Mouse (Mus musculus) liver, adult 2 months (tissue): ENCODE results near the gene Micu2. TPM values are rescaled to one million over a fixed set of nuclear protein-coding genes. Genes with fewer than 3 reads are reported as not detected.
A peak's percentile ranks its signal among the peaks of the same experiment; 100 is the strongest.

ENCODE experiments used
- DNase-seq: peaks from one replicate; pipeline ENCODE4 v3.0.0-alpha.2; 2011; ENCODE audit warnings: low read depth, low spot score; ENCODE audit errors: extremely low read depth
- H3K27ac ChIP-seq: fragments of 200-500 bp; replicated peaks from 2 replicates; pipeline ENCODE4 v1.5.1; 2012; ENCODE audit warnings: low read depth, mild to moderate bottlenecking, control low read depth, inconsistent platforms, low read length; ENCODE audit not compliant: insufficient read depth
- H3K27me3 ChIP-seq: fragments of 200-500 bp; 2 replicates; pipeline ENCODE4 v1.6.1; 2012; ENCODE audit warnings: mild to moderate bottlenecking, moderate library complexity, low read length, inconsistent platforms; ENCODE audit not compliant: control insufficient read depth, insufficient read depth
- H3K36me3 ChIP-seq: fragments of 200-500 bp; 2 replicates; pipeline ENCODE4 v1.6.1; 2012; ENCODE audit warnings: low read length, inconsistent platforms; ENCODE audit not compliant: control insufficient read depth, insufficient read depth
- H3K4me1 ChIP-seq: fragments of 200-500 bp; 2 replicates; pipeline ENCODE4 v1.6.1; 2011; ENCODE audit warnings: low read length; ENCODE audit not compliant: control insufficient read depth, insufficient read depth
- H3K4me3 ChIP-seq: fragments of 200-500 bp; 2 replicates; pipeline ENCODE4 v1.5.1; 2011; ENCODE audit warnings: low read depth, mild to moderate bottlenecking, control low read depth, low read length, moderate library complexity; ENCODE audit not compliant: insufficient read depth
- H3K79me2 ChIP-seq: fragments of 200-500 bp; 2 replicates; pipeline ENCODE4 v1.6.1; 2012; ENCODE audit warnings: inconsistent platforms, mild to moderate bottlenecking, low read length, moderate library complexity; ENCODE audit not compliant: control insufficient read depth, insufficient read depth
- H3K9ac ChIP-seq: fragments of 200-500 bp; 2 replicates; pipeline ENCODE4 v1.6.1; 2012; ENCODE audit warnings: low read depth, mild to moderate bottlenecking, control low read depth, inconsistent platforms, low read length
- CTCF ChIP-seq: fragments of 200-500 bp; IDR thresholded peaks from 2 replicates; pipeline ENCODE4 v1.5.1; 2011; ENCODE audit warnings: low read depth, low read length, control low read depth
- POLR2A ChIP-seq: fragments of 200-500 bp; IDR thresholded peaks from 2 replicates; pipeline ENCODE4 v1.6.1; 2011; ENCODE audit warnings: low read length, control low read depth; ENCODE audit not compliant: insufficient read depth; ENCODE audit errors: extremely low read depth
- WGBS: fragments of 180-500 bp; shearing (Covaris S2); methylation state at CpG from one replicate; pipeline ENCODE4 v1.1.7; 2018; 5-methylcytosine and 5-hydroxymethylcytosine counted together
- polyA plus RNA-seq: library from polyadenylated mRNA; depleted of rRNA; stranded (reverse); fragments of >200 nt; gene quantifications from 2 replicates; pipeline ENCODE4 v1.2.3, GENCODE M21; 2012
- total RNA-seq: library from RNA; depleted of rRNA; stranded (reverse); fragments of >200 nt; gene quantifications from 2 replicates; pipeline ENCODE4 v1.2.3, GENCODE M21; 2014

The Micu2 gene
- total and polyA plus RNA-seq, 2 experiments: 11.0 to 43.6 TPM

- Histone ChIP-seq H3K4me1 (peaks cover 5% of the 10 kb centered on the region; the same call in 1 of the 2 replicates), H3K9ac (no peak overlapping the region), H3K27ac (no peak overlapping the region), H3K27me3 (no peaks in the 10 kb centered on the region), H3K4me3 (no peak overlapping the region), H3K36me3 (no peaks in the 10 kb centered on the region), H3K79me2 (peaks cover 5% of the 10 kb centered on the region; the same call in 1 of the 2 replicates)
- DNase-seq: no peak
- 80% methylated on average over 2 of the region's 2 CpGs for WGBS
- no peak for TF ChIP-seq POLR2A
- no peak for TF ChIP-seq CTCF
Observed at GRCm38 (mm10) chr14:57985780-57986179, 13.3 kb downstream of the Micu2 start.

GRCm38 (mm10) chr14:57982450-57982849 is 16.6 kb downstream of the Micu2 start:
- Histone ChIP-seq H3K27me3 (no peaks in the 10 kb centered on the region), H3K4me1 (peaks cover 2% of the 10 kb centered on the region; the same call in 1 of the 2 replicates), H3K27ac (no peak overlapping the region), H3K9ac (no peak overlapping the region), H3K79me2 (peaks cover 3% of the 10 kb centered on the region; the same call in 1 of the 2 replicates), H3K4me3 (no peak overlapping the region), H3K36me3 (no peaks in the 10 kb centered on the region)
- TF ChIP-seq CTCF: no peak
- no peak for DNase-seq
- 84% methylated on average over 7 of the region's 7 CpGs for WGBS

GRCm38 (mm10) chr14:57981720-57982418 is 17.2 kb downstream of the Micu2 start:
- no peak overlapping the region for H3K4me3 ChIP-seq
- no peak for DNase-seq
- H3K27me3 ChIP-seq: no peaks in the 10 kb centered on the region
- no peaks in the 10 kb centered on the region for H3K36me3 ChIP-seq
- H3K27ac ChIP-seq: no peak overlapping the region
- H3K9ac ChIP-seq: no peak overlapping the region
- TF ChIP-seq POLR2A (no peak), CTCF (no peak)
- H3K4me1 ChIP-seq: peaks cover 2% of the 10 kb centered on the region; the same call in 1 of the 2 replicates
- H3K79me2 ChIP-seq: peaks cover 3% of the 10 kb centered on the region; the same call in 1 of the 2 replicates
- WGBS: 85% methylated on average over 14 of the region's 14 CpGs

- WGBS: 38% methylated on average over 8 of the region's 8 CpGs
- peaks cover 3% of the 10 kb centered on the region; the same call in 1 of the 2 replicates for H3K79me2 ChIP-seq
- TF ChIP-seq POLR2A (no peak), CTCF (no peak)
Observed at GRCm38 (mm10) chr14:57980776-57981175, 18.3 kb downstream of the Micu2 start.

GRCm38 (mm10) chr14:57980179-57980578 is 18.9 kb downstream of the Micu2 start:
- no peaks in the 10 kb centered on the region for H3K27me3 ChIP-seq
- WGBS: 67% methylated on average over 3 of the region's 3 CpGs
- H3K9ac ChIP-seq: no peak overlapping the region

More at GRCm38 (mm10) chr14:57980776-57981175, 18.3 kb downstream of the Micu2 start:
- peak; percentile 55 for DNase-seq
- peaks cover 2% of the 10 kb centered on the region; the same call in 1 of the 2 replicates for H3K4me1 ChIP-seq
- H3K27ac ChIP-seq: no peak overlapping the region
- H3K9ac ChIP-seq: no peak overlapping the region
- H3K4me3 ChIP-seq: no peak overlapping the region
- H3K27me3 ChIP-seq: no peaks in the 10 kb centered on the region
- H3K36me3 ChIP-seq: no peaks in the 10 kb centered on the region

GRCm38 (mm10) chr14:57978144-57978543 is 20.9 kb downstream of the Micu2 start:
- Histone ChIP-seq H3K27me3 (no peaks in the 10 kb centered on the region), H3K27ac (no peak overlapping the region), H3K4me3 (no peak overlapping the region), H3K36me3 (no peaks in the 10 kb centered on the region), H3K9ac (no peak overlapping the region), H3K4me1 (peaks cover 2% of the 10 kb centered on the region; the same call in 1 of the 2 replicates), H3K79me2 (peaks cover 3% of the 10 kb centered on the region; the same call in 1 of the 2 replicates)
- WGBS: 78% methylated on average over 5 of the region's 5 CpGs
- no peak for TF ChIP-seq POLR2A
- no peak for DNase-seq

More at GRCm38 (mm10) chr14:57980179-57980578, 18.9 kb downstream of the Micu2 start:
- Histone ChIP-seq H3K27ac (no peak overlapping the region), H3K36me3 (no peaks in the 10 kb centered on the region), H3K79me2 (peaks cover 3% of the 10 kb centered on the region; the same call in 1 of the 2 replicates), H3K4me3 (no peak overlapping the region), H3K4me1 (peaks cover 2% of the 10 kb centered on the region; the same call in 1 of the 2 replicates)
- TF ChIP-seq CTCF: no peak
- TF ChIP-seq POLR2A: no peak
- no peak for DNase-seq
